Mouse (Mus musculus): Measurements from ENCODE around the gene Inpp4b. TPM values are rescaled to one million over a fixed set of nuclear protein-coding genes. Genes with fewer than 3 reads are reported as not detected.

Inpp4b gene
- total and polyA plus RNA-seq, 3 experiments = 0.59 to 36.8 (median 35.6) TPM

- no peak for TF ChIP-seq GATA1 (IDR thresholded peaks at IDR 0.05; ENCODE audit: borderline replicate concordance, low read length)
- TF ChIP-seq TAL1 (conservative IDR thresholded peaks at IDR 0.05; ENCODE audit: low read depth, low read length) = peak; percentile 24; the same call in 1 of the 2 replicates
- Histone ChIP-seq H3K4me3 (ENCODE audit: low read depth, low read length) (no peak overlapping the region), H3K27me3 (ENCODE audit: insufficient read depth, low read length) (no peaks in the 10 kb centered on the region), H3K9me3 (replicated peaks) (peaks cover 9% of the 10 kb centered on the region), H3K36me3 (replicated peaks) (no peaks in the 10 kb centered on the region), H3K4me1 (ENCODE audit: insufficient read depth, low read depth, low read length) (no peaks in the 10 kb centered on the region)
- ATAC-seq (ENCODE audit: extremely low read depth, insufficient number of reproducible peaks, low FRiP score, poor library complexity, severe bottlenecking) (0 out of 2 replicates have a peak, but pooled peaks have one; percentile 4), DNase-seq (ENCODE audit: low spot score) (no peak)
These were observed 815.6 kb downstream of the Inpp4b start for GRCm38 (mm10) chr8:82157928-82158327.

All from G1E (cell line).